Mouse (Mus musculus): ENCODE data around the gene Creb3l2.

GRCm38 (mm10) chr6:37364361-37364760 lies 77.6 kb downstream of the Creb3l2 start:
- TF ChIP-seq CTCF (IDR thresholded peaks at IDR 0.05; ENCODE audit: extremely low read depth, insufficient read depth, low read length), result no peak
- TF ChIP-seq POLR2A (IDR thresholded peaks at IDR 0.05; ENCODE audit: extremely low read depth, insufficient read depth, low read length), result no peak
